Mouse (Mus musculus): ENCODE measurements at regions not wholly inside any gene's neighbourhood (a gene's known extent, or its start where the extent isn't known, plus 50 kb on each side); places are given as distances from the start of the nearest gene placed in this dataset.
A peak's percentile ranks its signal among the peaks of the same experiment; 100 is the strongest.
"Not testable (repeated sequence)": the region's sequence is repeated elsewhere in the genome, so short reads cannot be mapped to it uniquely, and the experiment has no call there.

- DNase-seq (ENCODE audit: low spot score): peak; percentile 21
These were observed 199.3 kb upstream of the Mrpl21 start for GRCm38 (mm10) chr19:3083438-3083837.

GRCm38 (mm10) chr19:3091771-3092170, 190.9 kb upstream of the Mrpl21 start:
- not testable (repeated sequence) for DNase-seq (ENCODE audit: low spot score)

Data from urinary bladder, adult 2 months (tissue).